Mouse (Mus musculus): ENCODE measurements around the gene Dmrt2. TPM values are rescaled to one million over a fixed set of nuclear protein-coding genes. Genes with fewer than 3 reads are reported as not detected.

The Dmrt2 gene
- total RNA-seq (2021): not detected

DNA sequence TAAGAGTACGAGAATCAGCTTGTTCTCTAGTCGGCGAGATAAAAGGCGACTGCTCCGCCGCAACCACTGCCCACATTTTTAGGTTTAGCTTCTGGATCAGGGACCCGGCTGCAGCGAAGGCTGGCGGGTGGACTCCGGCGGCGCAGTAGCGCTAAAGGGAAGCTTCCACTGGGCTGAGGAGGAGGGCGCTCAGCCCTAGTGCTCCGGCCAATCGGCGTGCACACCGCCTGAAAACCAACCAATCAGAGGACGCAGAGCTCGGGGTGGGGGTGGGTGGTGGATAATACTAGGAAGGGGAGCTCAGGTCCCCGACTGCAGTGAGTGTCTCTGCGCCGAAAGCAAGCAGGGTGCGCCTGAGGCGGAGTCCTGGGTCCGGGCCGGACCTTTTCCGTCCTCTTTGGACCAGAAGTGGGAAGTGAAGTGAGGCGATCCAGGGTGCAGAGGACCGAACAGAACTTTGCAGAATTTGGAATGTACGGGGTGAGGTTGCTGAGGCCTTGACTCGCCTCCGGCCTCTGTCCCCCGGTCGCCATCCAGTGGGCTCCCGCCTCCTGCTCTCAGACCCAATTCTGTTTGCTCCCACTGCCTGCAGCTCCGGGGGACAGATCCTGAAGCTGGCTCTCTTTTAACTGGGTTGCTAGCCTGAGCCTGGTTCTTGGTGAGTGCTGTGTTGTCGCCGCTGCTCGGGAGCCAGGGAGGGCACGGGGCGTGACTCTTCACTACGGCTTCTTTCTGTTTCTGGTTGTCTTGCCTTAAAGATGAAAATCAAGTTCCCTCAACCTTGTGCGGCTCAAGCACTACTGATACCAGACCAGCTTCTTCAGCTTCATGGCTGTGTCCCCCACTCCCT is at the start of gene Dmrt2:
TSS of gene Dmrt2 (plus strand) at position 311 of the 850 bp plus-strand sequence.
- intact Hi-C loops (cut with DNase I): loop anchor here (5.0 kb wide), 1 partner anchor 65 kb away; no protein-coding TSS in a partner anchor

GRCm38 (mm10) chr19:25628490-25628889 is 43.7 kb upstream of the Dmrt2 start:
- DNase-seq: peak; percentile 57 to 66

More for the DNA sequence above, at the start of gene Dmrt2:
- DNase-seq: peak; percentile 41 to 58

GRCm38 (mm10) chr19:25635119-25635518 is 37.1 kb upstream of the Dmrt2 start:
- intact Hi-C loops (cut with DNase I): loop anchor here (5.0 kb wide), 1 partner anchor 678 kb away; no protein-coding TSS in a partner anchor
- DNase-seq: no peak

More at GRCm38 (mm10) chr19:25628490-25628889, 43.7 kb upstream of the Dmrt2 start:
- intact Hi-C loops (cut with DNase I): loop anchor here (10.0 kb wide), 1 partner anchor 494 kb away; no protein-coding TSS in a partner anchor

DNA sequence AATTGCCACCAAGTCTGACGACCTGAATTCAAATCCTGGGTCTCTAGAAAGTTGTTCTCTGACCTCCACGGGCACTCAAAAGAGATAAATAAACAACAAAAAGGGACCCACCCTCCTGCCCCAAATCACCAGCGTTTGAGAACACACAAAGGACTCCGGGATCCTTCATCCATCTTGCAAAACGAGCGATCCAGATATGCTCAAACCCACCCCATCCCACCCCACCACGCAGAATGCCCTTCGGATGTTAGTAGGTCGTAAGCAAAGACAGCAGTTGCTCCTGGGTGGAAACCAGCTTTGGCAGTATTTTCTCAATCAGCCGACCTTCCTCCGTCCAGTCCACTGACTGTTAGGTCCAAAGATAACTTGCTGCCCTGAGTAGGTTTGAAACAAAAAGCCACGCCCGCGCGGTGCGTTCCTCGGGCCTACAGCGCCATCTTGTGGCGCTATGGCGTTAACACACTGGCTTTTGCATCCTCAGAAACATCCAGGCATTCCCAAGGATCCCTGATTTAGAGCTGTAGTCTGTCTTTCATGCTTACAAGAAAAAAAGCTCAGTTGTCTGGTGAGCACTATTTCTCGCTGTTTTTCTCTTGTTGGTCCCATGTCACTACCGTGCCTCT is 36.5 kb upstream of the Dmrt2 start:
- peak; percentile 49 to 64 for DNase-seq
- intact Hi-C loops (cut with DNase I): loop anchor here (1.0 to 5.0 kb wide), 2 partner anchors 90 to 678 kb away; no protein-coding TSS in a partner anchor

- intact Hi-C loops (cut with DNase I): loop anchor here (5.0 kb wide), 1 partner anchor 682 kb away; no protein-coding TSS in a partner anchor
- DNase-seq: no peak
Observed at GRCm38 (mm10) chr19:25638766-25639361, 33.3 kb upstream of the Dmrt2 start.

GRCm38 (mm10) chr19:25641786-25642185 is 30.4 kb upstream of the Dmrt2 start:
- intact Hi-C loops (cut with DNase I): no loop called here
- DNase-seq: no peak

DNA sequence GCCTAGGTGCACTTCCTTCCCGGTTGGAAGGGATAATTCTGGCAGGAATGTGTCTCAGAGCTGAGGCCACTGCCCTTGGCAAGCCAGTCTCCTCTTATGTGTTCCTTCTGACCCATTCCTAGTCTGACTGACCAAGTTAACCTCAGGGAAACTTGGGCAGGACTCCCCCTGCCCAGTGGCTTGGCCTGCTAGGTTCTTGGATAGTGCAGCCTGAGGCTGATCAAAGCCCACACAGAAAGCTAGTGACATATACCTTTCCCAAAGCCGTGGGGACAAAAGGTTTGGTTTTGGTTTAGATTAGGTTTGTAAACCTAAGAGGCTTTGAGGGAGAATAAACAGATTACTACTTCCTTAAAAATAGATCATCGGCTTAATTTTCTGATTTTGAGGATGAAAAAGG is 25.1 kb upstream of the Dmrt2 start:
- intact Hi-C loops (cut with DNase I): no loop called here
- DNase-seq: no peak

DNA sequence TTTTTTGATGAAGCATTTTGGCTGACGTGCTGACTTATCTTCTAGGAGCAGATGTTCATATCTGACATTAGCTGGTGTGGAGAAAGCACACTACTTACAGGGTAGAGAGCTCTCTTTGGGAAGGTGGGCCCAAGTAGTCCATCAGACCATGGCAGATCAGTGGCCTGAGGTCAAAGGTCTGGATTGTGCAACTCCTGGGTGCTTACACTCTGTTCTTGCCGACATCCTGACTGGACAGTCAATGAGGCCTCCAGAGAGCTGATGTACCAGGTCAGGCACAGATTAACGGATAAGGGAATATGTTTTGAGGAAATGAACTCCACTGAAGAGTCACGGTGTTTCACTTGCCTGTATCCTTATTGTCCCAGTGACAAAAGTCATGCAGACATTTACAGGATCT is 23.5 kb upstream of the Dmrt2 start:
- intact Hi-C loops (cut with DNase I): no loop called here
- DNase-seq: no peak

DNA sequence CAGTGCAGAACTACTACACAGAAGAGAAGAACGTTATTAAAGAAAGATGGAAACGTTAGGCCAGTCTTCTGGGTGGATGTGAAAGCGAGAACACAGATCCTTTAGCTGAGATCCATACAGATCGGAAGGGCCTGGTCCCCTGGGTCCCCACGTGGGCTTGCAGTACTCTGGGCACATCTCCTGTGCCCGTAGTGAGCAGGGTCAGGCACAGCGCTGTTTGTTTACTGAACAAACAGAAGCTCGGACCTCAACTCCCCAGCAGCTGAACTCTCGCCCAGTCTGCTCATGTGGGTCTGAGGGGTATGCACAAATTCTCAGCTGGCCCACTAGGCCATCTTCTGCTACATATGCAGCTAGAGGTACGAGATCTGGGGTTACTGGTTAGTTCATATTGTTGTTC is 21.7 kb upstream of the Dmrt2 start:
- no peak for DNase-seq
- intact Hi-C loops (cut with DNase I): no loop called here

DNA sequence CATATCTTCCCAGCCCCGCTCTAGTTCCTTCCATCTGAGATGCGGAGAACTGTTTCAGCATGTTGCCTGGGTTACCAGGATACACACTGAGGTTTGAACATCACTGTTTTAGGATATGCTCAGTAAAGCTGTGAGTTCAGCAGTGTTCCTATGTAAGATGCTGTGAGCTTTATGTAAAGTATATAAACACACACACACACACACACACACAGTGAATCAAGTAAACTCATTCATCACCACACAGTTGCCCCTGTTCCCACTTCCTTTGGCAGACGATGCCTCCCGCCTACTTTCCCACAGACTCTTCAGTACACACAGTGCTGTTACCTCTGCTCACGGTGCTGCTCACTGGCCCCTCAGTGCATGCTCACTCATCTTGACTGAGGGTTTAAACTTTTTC is 19.7 kb upstream of the Dmrt2 start:
- intact Hi-C loops (cut with DNase I): no loop called here
- DNase-seq: no peak

- intact Hi-C loops (cut with DNase I): no loop called here
- no peak for DNase-seq
Observed at GRCm38 (mm10) chr19:25654034-25654749, 18.0 kb upstream of the Dmrt2 start.

- DNase-seq: no peak
Observed at GRCm38 (mm10) chr19:25665486-25666339, 6.5 kb upstream of the Dmrt2 start.

DNA sequence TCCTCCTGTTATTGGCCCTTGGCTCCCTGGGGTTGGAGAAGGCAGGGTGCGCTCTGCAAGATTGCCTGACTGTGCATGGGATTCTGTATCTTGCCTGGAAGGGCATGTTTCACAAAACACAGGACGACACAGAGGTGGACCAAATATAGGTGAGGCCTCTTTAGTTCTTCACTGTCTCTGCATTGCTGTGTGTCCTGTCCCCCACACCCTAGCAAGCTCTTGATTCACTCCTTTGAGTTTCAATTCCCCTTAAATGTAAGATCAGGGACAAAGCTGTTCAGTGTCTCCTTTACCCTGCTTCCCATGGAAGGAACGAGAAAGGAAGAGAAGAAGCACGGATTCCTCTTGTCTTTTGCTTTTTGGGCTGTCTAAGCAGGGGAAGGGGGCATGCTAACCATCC is 4.4 kb upstream of the Dmrt2 start:
- intact Hi-C loops (cut with DNase I): no loop called here
- DNase-seq: no peak

More at GRCm38 (mm10) chr19:25665486-25666339, 6.5 kb upstream of the Dmrt2 start:
- intact Hi-C loops (cut with DNase I): no loop called here

DNA sequence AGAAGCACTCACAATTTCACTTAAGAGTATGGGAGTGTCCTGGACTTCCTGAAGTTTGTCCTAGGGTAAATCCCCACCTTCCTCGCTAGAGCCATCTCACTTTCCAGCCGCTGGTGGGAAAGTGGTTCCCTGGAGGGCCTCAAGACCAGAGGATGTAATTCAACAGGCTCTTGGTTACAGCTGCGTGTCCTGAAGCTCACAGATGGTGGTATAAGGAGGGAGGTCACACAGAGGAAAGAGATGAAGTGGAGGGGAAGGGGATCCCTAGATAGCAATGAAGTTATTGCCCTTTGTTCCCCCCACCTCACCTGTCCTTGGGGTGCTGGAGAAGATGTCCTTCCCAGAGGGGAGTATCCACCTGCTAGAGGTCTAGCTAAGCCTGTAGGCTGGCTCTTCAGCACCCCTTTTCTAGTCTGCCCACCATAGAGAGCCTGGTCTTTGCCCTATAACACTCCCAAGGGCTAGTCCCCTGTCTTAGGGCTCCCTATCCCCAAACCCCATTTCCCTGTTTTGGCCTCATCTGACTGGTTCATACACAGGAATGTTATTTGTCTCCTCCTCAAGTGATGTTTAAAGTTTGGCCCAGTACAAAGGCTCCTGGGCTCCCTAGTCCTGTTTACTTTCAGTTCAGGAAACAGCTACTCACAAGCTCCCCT is 2.5 kb upstream of the Dmrt2 start:
- intact Hi-C loops (cut with DNase I): loop anchor here (5.0 kb wide), 1 partner anchor 62 kb away; no protein-coding TSS in a partner anchor
- DNase-seq: no peak

DNA sequence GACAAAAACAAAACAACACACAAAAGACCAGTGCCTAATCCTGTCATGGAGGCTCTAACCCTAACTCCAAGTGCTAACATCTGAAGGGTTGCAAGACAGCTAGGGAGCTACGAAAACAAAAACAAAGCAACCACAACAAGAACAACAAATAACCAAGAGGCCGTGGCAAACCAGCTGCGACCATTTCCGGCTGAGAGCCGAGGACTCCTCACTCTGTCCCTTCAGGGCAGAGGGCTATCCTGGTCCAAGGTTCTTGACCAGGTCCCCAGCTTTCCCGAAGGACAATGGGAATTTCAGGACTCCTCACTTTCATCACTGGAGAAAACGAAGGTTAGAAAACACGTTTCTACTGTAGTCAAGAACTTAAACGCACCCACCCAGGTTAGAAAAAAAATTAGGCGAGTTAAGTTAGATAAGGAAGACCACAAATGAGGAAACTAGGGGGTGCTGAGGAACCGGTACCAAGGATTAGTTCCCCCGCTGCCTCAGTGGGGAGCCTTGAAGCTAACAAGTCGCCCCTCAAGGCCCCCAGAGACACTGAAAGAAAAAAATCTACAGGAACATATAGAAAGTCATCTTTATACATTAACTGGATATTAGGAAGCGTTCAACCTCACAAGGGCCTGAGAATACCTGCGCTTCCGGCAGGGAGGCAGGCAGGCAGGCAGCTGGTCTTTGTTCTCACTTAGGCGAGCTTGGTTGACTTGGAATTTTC is 1.5 kb upstream of the Dmrt2 start:
- intact Hi-C loops (cut with DNase I): loop anchor here (5.0 kb wide), 1 partner anchor 63 kb away; no protein-coding TSS in a partner anchor

DNA sequence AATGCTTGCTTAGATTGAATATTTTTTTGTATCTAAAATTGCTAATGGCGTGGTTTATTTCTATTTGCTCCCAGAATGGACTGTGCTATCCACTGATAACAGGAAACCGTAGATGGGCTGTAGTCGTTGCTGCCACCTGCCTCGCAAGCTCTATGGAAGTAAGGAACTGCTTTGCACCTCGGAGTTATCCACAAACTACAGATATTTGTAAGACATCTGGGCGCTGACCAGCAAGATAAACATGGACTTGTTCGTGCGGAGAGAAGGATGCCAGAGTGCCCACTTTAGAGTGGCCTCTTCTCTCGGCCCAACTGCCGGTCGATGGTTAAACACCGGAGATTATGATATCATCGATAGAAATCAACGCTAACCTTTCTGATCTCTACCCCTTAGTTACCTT is 530 bp upstream of the Dmrt2 start:
- peak in 1 of 2 experiments; percentile 6 for DNase-seq
- intact Hi-C loops (cut with DNase I): loop anchor here (5.0 kb wide), 1 partner anchor 64 kb away; no protein-coding TSS in a partner anchor

More for the DNA sequence above, 1.5 kb upstream of the Dmrt2 start:
- DNase-seq: no peak

- DNase-seq: peak in 1 of 2 experiments; percentile 21
- intact Hi-C loops (cut with DNase I): loop anchor here (5.0 kb wide), 1 partner anchor 66 kb away; no protein-coding TSS in a partner anchor
Observed at GRCm38 (mm10) chr19:25673224-25674055, 1.2 kb downstream of the Dmrt2 start.

Data from heart, postnatal 36 days (tissue).